Mouse (Mus musculus) adrenal gland, postnatal 10 days (tissue): ENCODE measurements around the gene Fkbp1a. TPM values are rescaled to one million over a fixed set of nuclear protein-coding genes. Genes with fewer than 3 reads are reported as not detected.

Experiments used
- DNase-seq: peaks from one replicate; pipeline ENCODE4 v3.0.0; 2021; ENCODE audit warnings: mixed read lengths
- long read RNA-seq, 2 experiments: library from polyadenylated mRNA; stranded (forward); transcript quantifications; one replicate each; pipeline ENCODE4 v2.0.0; 2021
- total RNA-seq, 2 experiments: library from RNA; stranded (reverse); gene quantifications; 2 replicates each; pipeline ENCODE4 v1.2.3; 2021

Fkbp1a gene
- 100 to 1,000 TPM; 265 to 283 TPM for total RNA-seq
- long read RNA-seq, experiment 1, transcript Fkbp1a-201 (5 exons, 1,658 nt) = major isoform, 453 of 672 reads
- long read RNA-seq, experiment 1, partial matches to known transcripts = 186 of 672 reads
- long read RNA-seq, experiment 1, other reads (novel, unspliced or antisense) = 25 of 672 reads
- long read RNA-seq, experiment 2, transcript Fkbp1a-201 (5 exons, 1,658 nt) = major isoform, 253 of 344 reads
- long read RNA-seq, experiment 2, partial matches to known transcripts = 69 of 344 reads
- long read RNA-seq, experiment 2, other reads (novel, unspliced or antisense) = 15 of 344 reads

DNA sequence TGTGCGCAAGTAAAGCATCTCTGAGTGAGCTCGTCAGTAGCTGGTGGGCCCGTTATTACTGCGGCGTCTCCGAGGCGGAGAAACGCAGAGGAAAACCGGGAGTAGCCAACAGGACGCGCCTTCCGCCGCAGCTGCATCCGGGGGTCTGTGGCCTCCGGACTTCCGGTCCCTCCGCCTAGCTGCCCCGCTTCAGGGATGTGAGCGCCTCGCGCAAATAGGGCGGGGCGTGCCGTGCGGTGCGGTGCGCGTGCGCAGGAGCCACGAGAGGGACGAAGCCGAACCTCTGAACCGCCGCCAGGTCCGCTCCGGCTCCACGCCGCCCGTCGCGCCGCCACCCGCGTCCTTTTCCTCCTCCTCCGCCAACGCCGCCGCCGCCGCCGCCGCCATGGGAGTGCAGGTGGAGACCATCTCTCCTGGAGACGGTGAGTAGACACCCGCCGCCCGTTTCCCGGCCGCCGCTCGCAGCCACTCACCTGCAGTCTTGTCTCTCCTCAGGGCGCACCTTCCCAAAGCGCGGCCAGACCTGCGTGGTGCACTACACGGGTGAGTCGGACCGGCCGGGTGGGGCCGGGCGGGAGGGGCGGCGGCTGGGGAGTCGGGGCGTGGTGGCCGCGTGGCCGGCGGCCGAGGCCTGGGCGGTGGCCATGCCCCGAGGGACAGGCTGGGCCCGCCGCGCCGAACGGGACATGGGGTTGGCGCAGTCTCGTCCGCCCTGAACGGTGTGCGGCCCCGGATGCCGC lies at the start of gene Fkbp1a:
Fkbp1a (plus strand) TSS at position 161 of the 740 bp plus-strand sequence.
- DNase-seq = peak; percentile 98

DNA sequence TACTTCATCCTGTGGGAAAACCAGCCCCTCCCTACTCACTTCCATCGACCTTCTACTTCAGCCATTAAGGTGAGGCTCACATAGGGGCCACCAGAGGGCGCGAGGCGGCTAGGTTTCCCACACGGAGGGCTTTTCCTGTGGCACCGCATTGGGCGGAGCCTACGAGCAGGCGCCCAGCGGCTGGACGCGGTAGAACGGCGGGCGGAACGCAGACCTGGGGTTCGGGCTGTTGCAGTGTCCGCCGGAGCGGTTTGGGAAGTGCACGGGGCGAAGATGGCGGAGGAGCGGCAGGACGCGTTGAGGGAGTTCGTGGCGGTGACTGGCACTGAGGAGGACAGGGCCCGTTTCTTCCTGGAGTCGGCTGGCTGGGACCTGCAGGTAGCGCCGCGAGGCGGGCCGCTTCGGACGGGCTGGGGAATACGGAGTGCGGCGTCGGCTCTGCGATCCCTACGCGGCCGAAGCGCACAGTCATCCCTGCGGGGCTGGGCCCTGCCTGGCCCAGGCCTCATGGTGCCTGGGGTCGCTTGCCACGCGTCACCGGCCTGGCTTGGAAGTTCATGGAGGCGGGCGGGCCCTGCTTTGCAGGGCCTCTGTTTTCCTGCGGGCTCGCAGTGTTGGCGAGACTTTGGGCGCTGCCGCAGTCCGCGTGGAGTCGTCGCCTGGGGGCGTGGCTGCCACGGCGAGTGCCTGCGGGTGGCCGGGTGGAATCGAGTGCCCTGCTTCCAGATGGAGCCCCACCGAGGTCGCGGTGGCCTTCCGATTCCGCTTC lies 48.1 kb upstream of the Fkbp1a start, which contains the start of gene Nsfl1c:
Nsfl1c (plus strand) TSS at position 148 of the 769 bp plus-strand sequence.
- DNase-seq = peak; percentile 98

GRCm38 (mm10) chr2:151498358-151498757 lies 43.9 kb upstream of the Fkbp1a start:
- no peak for DNase-seq

DNA sequence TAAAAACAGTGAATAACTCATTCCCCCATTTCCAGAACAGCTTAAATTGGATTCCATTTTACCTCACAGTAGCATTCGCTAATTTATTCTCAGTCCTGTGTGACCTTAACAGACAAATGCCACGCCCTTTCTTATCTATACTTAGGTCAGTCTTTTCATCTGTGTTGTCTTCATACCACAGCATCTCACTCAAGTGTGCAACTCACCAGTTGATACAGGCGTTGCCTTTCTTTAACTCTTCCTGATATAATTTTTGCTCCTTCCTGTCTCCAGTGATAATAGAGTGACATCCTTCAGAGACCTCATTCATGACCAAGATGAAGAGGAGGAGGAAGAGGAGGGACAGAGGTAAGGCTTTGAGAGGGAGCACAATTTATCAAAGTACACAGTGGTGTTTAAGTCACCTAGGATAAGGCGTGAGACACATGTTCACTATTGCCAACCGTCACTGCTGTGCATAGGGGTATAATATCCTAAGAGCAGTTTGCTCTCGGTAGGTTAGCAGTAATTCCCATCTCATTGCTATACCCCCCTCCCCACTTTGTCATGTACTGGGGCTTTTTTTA lies 41.8 kb upstream of the Fkbp1a start:
- no peak for DNase-seq

GRCm38 (mm10) chr2:151504226-151504625 lies 38.1 kb upstream of the Fkbp1a start:
- no peak for DNase-seq

GRCm38 (mm10) chr2:151512199-151512598 lies 30.1 kb upstream of the Fkbp1a start:
- DNase-seq = peak; percentile 85

DNA sequence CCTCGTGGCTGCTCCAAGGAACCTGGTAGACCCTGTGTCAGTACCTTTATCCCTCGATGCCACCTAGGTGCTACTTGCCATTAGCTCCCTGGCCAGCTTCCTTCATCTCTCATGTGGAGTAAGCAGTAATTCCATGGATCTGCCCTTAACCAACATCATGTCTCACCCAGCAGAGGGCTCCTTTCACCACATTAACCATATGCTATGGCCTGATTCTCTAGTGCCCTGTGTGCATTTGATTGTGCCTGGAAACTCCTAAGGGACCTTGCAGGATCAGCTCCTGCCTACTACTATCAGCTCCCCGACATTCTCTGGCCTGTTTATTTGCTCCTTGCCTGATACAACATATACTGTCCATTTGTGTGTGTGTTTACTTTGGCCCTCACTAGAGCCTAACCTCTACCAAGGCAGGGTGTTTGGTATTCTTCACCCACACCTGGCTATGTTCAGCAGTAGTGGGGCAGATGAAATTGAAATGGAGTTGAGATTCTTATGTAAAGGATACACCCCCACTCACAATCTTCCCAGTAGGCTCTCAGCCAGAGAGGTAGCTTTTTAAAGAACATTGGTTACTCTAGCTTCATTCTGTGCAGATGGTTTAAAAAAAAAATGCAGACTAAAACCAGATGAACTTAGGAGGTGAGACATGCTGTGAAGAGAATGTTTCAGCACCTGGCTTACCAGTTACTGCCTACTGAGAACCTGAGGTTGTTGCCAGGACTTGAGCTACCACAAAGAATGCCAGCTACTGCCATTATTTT lies 28.6 kb upstream of the Fkbp1a start:
- no peak for DNase-seq

DNA sequence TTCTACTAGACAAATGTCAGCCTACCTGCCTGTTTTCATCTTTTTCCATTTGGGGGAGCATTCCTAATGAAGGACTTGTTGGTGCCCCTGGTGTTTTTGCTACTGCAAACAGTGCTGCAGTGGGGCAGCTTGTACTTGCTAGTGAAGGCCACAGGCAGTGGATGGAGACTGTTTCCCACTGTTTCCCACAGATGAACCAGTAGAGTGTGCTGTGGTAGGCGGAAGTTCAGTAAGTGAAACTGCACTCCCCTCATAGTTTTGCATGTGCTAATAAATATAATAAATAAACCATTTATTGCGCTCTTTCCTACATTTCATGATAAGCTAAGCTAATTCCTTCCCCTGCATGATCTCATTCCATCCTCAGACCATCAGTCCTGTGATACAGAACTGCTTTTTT lies 23.3 kb upstream of the Fkbp1a start:
- DNase-seq = no peak

DNA sequence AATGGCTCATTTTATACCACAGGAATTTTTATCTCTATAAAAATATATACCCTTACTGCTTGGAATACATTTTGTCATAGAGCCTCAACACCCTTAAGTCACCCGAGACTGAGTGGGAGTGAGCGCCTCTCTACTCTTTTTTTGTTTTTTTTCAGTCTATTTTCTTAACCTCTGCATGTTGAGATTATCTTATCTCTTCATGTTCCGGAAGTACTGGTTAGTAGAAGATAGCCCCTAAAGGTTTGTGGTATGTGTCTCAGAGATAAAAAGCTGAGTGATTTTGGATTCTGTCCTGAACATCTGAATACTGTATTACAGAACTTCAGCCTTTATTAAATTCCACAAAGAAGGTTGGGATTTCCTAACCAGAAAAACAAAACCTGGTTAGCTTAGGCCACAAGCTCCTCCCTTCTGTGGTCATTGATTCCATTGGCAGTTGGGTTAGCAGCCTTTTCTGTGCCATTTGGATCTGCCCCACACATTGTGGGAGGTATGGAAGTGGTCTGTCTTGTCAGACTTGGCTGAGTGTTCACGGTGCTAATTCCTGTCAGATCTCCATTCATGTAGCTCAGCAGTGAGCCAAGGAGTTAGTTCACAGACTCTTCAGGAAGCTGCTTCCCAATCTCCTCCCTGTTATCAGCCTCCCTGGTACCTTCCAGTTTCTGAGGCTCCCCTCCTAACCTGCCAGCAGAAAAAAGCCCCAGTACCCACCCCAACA lies 17.8 kb upstream of the Fkbp1a start:
- no peak for DNase-seq

DNA sequence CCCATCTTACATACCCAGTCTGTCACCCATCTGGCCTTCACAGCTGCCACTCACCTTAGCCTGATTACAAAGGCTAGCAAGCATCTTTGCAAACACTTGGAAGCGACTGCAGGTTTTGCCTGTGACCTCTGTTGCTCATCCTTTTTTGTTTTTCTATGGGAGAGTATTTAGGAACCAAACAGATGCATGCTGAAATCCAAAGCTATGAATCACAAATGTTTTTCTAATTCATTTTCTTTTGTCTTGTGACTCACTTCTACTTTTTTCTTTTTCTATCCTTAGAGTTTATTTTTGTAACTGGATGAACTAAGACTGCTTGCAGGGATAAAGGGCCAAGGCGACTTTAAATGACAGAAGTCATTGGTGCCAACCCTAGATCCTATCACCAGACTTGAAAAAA lies 16.8 kb upstream of the Fkbp1a start:
- no peak for DNase-seq

GRCm38 (mm10) chr2:151528066-151528465 lies 14.2 kb upstream of the Fkbp1a start:
- DNase-seq = no peak

- DNase-seq = no peak
These were observed 13.1 kb upstream of the Fkbp1a start for GRCm38 (mm10) chr2:151529169-151529568.

DNA sequence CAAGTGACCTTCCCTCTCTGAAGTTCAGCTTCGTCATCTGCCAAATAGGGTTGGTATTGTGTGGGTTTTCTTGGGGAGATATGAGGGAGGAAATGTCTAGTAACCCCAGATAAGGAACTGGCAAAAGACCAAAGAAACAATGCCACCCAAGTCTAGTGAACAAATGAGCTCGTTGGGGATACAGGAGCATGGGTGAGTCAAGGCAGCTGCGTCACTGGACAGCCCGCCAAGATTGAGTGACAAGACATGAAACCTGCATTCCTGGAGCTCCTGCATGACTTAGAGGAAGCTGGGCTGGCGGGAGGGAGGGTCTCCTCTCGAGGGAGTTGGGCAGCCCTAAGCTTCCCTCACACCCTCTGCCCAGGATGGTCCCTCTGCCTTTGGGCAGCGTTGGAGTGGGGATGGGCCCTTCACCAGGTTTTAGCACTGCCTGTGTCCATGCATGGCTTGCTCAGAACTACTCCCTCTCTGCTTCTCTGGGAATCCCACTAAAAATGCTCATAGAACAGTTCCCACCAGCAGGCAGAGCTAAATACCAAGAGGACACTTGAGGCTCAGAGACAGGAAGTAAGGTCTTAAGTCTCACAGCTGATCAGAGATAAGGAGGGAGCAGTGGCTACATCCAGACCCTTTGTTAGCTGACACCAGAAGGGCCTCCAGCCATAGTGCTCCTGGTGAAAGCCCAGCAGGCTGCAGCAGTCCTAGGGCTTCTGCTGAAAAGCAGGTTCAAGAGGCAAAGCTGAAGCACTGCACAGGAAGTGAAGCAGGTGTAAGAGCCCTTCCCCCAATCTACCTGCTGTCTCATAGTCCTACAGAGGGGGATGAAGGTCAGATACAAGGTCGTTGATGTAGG lies 11.7 kb upstream of the Fkbp1a start:
- peak; percentile 34 for DNase-seq

DNA sequence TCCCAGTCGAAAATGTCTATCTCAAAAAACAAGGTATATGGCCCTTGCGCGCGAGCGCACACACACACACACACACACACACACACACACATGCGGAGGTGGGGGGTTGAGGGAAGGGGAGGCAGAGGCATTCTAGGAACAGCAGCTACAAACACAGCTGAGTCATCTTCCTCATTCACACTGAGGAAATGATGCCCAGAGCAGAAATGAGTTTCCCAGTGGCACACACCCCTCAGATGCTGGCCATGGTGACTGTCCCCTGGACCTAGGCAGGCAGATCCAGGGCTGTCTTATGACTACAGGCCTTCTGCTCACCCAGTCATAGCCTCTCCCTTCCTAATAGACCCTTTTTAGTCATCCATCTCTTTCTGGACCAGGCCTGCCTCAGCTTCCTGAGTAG lies 8.7 kb upstream of the Fkbp1a start:
- no peak for DNase-seq

DNA sequence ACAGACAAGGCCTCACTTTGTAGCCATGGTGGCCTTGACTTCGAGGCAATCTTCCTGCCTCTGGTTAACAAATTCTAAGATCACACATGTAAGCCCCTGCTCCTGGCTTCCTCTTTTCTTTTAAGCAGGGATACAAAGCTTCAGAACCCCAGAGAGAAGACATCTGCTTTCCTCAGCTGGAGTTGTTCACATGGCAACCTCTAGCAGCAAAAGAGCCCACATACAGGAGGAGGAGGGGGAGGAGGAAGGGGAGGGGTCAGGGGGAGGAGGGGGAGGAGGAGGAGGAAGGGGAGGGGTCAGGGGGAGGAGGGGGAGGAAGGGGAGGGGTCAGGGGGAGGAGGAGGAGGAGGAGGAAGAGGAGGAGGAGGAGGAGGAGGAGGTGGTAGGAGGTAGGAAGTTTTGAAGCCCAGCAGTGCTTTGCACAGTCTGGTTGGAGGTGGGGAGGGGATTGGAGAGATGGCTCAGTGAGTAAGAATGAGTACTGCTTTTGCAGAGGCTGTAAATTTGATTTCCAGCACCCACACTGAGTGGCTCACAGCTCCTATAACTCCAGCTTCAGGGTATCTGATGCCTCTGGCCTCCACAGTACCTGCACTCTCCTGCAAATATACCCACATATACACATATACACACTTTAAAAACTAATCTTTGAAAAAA lies 6.2 kb upstream of the Fkbp1a start:
- no peak for DNase-seq

GRCm38 (mm10) chr2:151536618-151536974 lies 5.7 kb upstream of the Fkbp1a start:
- peak; percentile 74 for DNase-seq

DNA sequence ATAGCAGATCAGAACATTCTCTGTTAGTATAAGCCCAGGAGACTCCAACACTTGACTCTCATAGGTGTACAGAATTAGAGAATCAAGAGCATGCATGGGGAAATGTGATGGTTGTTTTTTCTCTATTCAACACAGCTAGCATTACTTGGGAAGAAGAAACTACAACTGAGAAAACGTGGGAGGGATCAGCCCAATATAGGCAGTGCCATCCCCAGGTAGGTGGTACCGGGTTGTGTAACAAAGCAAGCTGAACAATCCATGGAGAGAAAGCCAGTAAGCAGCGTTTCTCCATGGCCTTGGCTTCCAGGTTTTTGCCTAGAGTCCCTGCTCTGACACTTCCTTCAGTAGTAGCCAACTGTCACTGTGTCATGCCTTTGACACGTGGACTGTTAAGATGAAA lies 3.6 kb upstream of the Fkbp1a start:
- no peak for DNase-seq

DNA sequence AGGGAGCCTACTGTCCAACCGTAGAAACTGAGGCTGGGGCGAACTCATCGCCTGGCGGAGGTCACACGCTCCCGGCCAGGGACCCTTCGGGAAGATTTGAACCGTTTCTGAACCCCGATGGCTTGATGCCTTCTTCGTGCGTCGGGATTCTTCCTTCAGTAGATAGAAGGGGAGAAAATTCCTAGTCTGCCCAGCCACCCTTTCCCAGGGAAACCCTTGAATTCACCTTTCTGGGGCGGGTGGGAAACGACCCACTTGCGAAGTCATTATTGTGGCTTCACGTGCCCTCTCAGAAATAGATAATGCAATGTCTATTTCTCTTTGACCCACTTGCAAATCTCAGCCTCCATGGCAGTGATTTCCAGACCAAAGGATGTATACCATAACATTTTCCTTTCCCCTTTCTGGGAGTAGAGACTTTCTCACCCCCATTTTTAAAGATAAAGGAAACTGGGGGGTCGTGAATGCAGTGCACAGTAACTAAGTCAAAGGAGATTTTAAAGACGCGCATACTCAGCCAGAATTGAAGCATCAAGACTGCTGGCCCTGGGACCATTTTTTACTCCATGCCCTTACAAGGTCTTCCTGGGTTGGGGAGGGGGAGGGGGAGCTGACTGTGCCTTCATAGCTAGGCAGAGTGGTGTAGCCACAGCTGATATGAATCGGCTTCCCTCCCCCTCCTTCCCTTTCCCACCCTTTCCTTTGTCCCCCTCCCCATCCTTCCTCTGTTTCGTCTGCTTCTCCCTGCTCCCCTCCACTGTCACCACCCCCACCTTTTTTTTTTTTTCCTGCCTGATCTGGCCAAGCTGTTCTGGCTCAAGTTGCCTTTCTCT lies 996 bp downstream of the Fkbp1a start:
- peak; percentile 79 for DNase-seq

- no peak for DNase-seq
These were observed 2.4 kb downstream of the Fkbp1a start for GRCm38 (mm10) chr2:151544673-151545072.
